Mouse (Mus musculus) frontal cortex, postnatal 25 days (tissue): ENCODE data around the gene Rnaseh2a.
"Not testable (repeated sequence)": the region's sequence is repeated elsewhere in the genome, so short reads cannot be mapped to it uniquely, and the experiment has no call there.

Experiments used
- DNase-seq, 2 experiments: peaks; one replicate each; pipeline ENCODE4 v3.0.0; 2022; ENCODE audit warnings: low spot score in 2 of 2

Gene Rnaseh2a

DNA sequence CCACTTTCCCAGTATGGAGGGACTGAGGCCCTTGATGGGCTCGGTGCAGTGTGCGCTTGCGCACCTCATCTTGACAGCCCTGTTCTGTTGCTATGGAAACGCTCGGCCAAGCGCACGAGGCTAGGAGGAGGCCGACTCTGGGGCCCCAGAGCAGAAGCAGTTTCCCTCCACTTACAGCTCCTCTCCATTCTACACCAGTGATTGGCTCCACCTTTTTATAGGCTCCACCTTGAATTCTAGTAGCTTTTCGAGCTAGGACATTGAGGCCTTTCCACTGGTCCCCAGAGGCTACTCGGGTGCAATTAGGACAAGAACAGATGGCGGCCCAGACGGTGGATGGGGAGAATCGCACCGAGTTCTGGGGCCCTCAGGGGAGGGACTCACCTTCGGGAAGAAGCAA, 34.7 kb downstream of the Rnaseh2a start:
- no peak for DNase-seq

DNA sequence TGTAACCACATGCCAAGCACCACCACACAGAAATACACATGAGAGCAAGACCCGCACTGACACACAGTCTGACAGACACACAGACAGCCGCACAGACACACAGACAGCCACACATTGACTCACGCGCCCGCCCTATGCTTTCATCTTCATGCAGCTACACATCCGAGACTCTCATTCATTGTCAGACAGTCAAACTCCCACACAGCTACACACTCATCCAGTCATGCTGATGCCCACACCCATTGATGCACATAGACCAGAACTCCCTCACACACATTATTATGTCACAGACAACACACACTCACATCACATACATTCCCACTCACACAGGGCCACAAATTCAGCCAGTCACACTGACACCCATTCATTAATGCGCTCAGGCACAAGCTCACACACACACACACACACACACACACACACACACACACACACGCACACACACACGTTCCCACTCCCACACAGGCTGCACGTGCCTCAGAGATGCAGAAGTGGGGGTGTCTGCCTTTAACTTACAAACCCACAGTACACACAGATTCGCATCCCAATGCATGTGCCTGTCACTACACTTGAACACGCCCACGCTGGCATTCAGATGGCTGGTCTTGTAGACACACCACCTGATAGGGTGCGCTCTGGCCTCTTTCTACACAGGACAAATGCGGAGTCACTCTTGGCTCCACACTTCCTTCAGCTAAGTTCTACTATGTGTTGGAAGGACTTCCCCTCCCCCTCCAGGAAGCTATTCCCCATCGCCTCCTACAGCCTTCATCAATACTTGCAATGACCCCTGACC, 35.6 kb downstream of the Rnaseh2a start:
- DNase-seq = no peak

- no peak for DNase-seq
Measured at GRCm38 (mm10) chr8:84930582-84930981, 39.0 kb downstream of the Rnaseh2a start.

DNA sequence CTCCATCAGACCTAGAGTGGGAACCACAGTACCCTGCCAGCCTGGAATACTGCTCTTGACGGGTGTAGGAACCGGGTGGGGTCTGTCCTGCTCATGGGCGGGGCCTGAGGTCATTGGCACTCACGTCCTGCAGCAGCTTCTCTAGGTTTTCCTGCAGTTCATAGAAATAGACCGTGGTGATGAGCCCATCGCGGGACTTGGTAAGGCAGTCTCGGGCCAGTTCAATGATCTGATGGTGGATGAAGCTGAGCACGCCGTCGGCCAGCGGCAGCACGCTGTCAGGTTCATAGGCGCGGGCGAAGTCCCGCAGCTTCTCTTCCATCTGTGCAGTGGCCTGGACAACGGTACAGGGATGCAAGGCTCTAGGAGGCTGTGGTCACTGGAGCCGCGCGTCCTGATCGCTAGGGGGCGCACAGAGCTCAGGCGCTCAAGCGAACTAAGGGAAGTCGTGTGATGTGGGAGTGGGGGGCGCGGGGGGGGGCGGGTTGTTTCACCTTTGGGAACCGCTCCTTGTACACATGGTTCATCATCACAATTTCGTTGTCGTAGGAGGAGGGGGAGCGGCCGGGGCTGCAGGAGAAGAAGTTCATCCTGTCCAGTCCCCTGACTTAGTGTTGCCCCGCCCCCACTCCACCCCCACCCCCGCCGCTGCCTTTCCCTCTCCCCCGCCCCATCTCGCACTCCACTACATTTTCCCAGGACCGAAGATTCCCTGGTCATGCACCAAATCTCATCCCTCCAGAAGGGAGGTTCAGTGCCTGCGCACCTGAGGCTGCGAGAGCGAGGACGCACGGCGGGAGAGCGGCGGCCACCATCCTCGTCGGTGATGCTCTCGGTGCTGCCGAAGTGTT, 40.9 kb downstream of the Rnaseh2a start:
- no peak for DNase-seq

GRCm38 (mm10) chr8:84927513-84927912, 42.1 kb downstream of the Rnaseh2a start:
- DNase-seq = no peak

DNA sequence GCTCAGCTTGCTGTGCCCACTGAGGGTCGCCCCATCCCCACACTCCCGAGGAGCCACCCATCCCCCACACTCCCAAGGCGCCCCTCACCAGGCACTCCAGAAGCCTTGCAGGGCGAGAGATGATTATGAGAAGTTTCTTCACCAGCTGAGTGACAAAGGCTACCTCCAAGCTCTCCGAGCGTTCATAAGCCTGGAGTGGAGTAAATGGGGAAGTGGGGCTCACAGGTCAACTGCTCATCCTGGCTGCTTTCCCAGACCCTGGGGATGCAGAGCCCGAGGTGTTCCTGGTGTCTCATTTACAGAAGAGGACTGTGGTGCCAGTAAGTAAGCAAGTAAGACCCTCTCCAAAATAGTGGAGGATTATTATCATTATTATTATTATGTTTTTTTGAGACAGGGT, 44.0 kb downstream of the Rnaseh2a start:
- no peak for DNase-seq

GRCm38 (mm10) chr8:84921596-84921995, 48.0 kb downstream of the Rnaseh2a start:
- DNase-seq = no peak

GRCm38 (mm10) chr8:84918646-84919045, 50.9 kb downstream of the Rnaseh2a start:
- DNase-seq = no peak

GRCm38 (mm10) chr8:84917781-84918180, 51.8 kb downstream of the Rnaseh2a start:
- DNase-seq = no peak

- DNase-seq = no peak
Measured at GRCm38 (mm10) chr8:84915269-84915668, 54.3 kb downstream of the Rnaseh2a start.

DNA sequence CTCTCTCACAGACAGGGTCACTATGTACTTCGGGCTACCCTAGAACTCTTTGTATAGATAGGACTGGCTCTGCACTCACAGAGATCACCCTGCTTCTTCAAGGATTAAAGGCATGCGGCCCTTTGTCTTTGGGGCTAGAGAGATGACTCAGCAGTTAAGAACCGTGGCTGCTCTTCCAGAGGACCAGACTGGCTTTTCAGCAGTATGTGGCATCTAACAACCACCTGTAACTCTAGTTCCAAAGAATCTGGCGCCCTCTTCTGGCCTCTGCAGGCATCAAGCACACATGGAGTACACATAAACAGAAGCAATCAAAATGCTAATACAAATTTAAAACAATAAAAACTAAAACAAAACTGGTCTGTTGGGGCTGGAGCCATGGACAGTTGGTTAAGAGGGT, 55.6 kb downstream of the Rnaseh2a start:
- DNase-seq = no peak

GRCm38 (mm10) chr8:84913502-84913900, 56.1 kb downstream of the Rnaseh2a start:
- DNase-seq = no peak

DNA sequence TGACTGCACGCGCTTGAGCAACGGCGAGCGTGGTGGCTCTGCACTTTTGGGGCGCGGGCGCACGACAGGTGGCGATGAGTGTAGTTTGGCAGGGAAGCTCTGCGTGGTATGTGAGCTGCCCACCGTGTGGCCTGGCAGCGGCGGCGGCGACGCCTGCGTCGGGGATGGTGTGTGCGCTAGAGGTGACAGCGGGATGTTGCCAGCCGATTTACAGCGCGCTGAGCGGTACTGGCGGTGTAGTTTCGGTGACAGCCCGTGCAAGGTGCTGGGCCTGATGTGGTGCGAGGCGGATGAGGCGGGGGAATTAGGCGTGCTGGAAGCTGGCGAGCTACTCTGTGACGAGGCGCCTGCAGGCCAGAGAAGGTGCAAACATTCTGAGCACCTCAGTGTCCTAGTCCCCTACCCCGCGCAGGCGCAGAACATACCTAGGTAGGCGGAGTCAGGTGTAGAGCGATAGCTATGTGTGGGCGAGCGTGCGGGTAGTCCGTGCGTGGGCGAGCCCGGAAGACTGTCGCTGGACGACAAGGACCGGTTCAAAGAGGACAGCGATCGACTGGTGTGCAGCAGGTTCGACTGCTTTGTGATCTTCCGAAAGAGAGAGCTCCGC, 56.6 kb downstream of the Rnaseh2a start:
- no peak for DNase-seq

DNA sequence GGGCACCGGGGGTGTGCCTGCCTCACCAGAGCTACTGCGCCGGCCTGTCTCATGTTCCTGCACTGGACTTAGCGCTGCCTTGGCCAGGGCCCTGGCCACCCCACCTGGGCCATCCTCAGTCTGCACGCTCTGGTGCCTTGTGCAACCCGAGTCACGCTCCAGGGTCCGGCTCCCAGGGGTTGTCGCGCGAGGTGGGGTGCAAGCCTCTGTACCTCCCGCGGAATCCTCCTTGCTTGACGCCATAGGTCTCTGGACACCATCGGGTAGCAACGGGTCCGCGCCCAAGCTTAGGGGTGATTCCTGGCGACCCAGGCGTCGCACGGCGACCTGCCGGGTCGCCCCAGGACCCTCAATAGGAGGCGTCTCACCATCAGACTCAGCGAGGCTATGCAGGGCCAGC, 57.2 kb downstream of the Rnaseh2a start:
- DNase-seq = no peak

- DNase-seq = no peak
Measured at GRCm38 (mm10) chr8:84911854-84912253, 57.7 kb downstream of the Rnaseh2a start.

GRCm38 (mm10) chr8:84910551-84910950, 59.0 kb downstream of the Rnaseh2a start:
- DNase-seq = no peak

DNA sequence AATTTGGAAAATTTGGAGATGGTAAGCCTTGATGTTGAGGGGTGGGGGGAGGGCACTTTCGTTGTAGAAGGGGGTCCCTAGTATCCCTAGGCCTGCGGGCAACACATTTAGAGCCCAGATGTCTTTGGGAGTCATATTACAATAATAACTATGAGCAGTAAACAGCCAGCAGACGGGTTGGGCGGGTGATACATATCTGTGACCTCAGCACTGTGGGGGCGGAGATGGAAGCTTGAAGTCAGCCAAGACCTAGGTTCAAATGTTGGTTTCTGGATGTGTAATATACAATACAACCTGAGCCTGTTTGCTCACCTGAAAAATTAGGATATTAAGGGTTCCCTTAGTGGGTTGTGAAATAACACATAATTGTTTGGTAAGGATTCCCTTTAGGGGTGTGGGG, 59.6 kb downstream of the Rnaseh2a start:
- no peak for DNase-seq

- no peak for DNase-seq
Measured at GRCm38 (mm10) chr8:84909162-84909767, 60.3 kb downstream of the Rnaseh2a start.

GRCm38 (mm10) chr8:84908421-84909161, 61.0 kb downstream of the Rnaseh2a start, which contains the start of gene Dnase2a:
TSS of gene Dnase2a (plus strand) at chr8:84908560.
- peak; percentile 52 to 72 for DNase-seq

DNA sequence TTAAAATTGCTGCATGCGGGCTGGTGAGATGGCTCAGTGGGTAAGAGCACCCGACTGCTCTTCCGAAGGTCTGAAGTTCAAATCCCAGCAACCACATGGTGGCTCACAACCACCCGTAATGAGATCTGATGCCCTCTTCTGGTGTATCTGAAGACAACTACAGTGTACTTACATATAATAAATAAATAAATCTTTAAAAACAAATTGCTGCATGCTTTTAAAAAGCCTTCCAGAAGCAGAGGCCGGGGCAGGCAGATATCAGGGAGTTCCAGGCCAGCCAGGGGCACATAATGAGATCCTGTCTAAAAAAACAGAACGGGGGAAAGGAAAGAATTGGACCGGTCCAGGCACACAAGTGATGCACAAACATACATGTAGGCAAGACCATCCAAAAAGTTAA, 61.6 kb downstream of the Rnaseh2a start:
- DNase-seq = not testable (repeated sequence)

GRCm38 (mm10) chr8:84907493-84907892, 62.1 kb downstream of the Rnaseh2a start:
- DNase-seq = no peak
